13 mouse cellular contexts compared by ENCODE assay signal in genomic region chr17:7025257-7025656, GRCm38 (mm10). TPM values are rescaled to one million over a fixed set of nuclear protein-coding genes. Genes with fewer than 3 reads are reported as not detected.
DNase-seq lines count a peak whose midpoint lies in the region; ATAC-seq and TF ChIP-seq lines count a peak whose summit lies in the region.
"Not testable (repeated sequence)": the region's sequence is repeated elsewhere in the genome, so short reads cannot be mapped to it uniquely, and the experiment has no call there.
"Had no signal": no experiment of that assay in that cellular context is flagged by ENCODE, and none has a peak within 500 bp of the region (broad histone marks: within the 10 kb centered on the region; RNA-seq: fewer than 3 reads in every experiment).

Gm1604a (plus strand) TSS chr17:7025568.

- not testable (repeated sequence) for H3K4me3 ChIP-seq in embryonic facial prominence, embryonic 12.5 days; forebrain, postnatal 0 days (ENCODE audit: low read depth, low read length); hindbrain, embryonic 13.5 days; left cerebral cortex, adult 2 months; limb, embryonic 13.5 days; neural tube, embryonic 12.5 days

- H3K9me3 ChIP-seq in embryonic facial prominence, embryonic 12.5 days; forebrain, postnatal 0 days (ENCODE audit: low read length); hindbrain, embryonic 13.5 days; limb, embryonic 13.5 days; neural tube, embryonic 12.5 days: not testable (repeated sequence)

- H3K27me3 ChIP-seq in embryonic facial prominence, embryonic 12.5 days; forebrain, postnatal 0 days (ENCODE audit: insufficient read depth, low read length); hindbrain, embryonic 13.5 days; limb, embryonic 13.5 days; neural tube, embryonic 12.5 days (replicated peaks): not testable (repeated sequence)

- not testable (repeated sequence) for H3K4me2 ChIP-seq in embryonic facial prominence, embryonic 12.5 days (replicated peaks); forebrain, postnatal 0 days (ENCODE audit: low read depth); hindbrain, embryonic 13.5 days; neural tube, embryonic 12.5 days (replicated peaks)
- 0 out of 2 replicates have a peak within 1 kb of the TSS, but pooled peaks have one; percentile 25 for H3K4me2 ChIP-seq in limb, embryonic 13.5 days (replicated peaks)

- TF ChIP-seq CTCF in forebrain, postnatal 0 days (IDR thresholded peaks at IDR 0.05; ENCODE audit: low read depth); left cerebral cortex, adult 2 months (IDR thresholded peaks at IDR 0.05): not testable (repeated sequence)

- peak; percentile 64; the same call in 1 of the 2 replicates for ATAC-seq in embryonic facial prominence, embryonic 12.5 days (ENCODE audit: insufficient number of reproducible peaks, insufficient read depth, low FRiP score, low TSS enrichment)
- peak; percentile 89 for ATAC-seq in forebrain, postnatal 0 days
- peak; percentile 88 for ATAC-seq in hindbrain, embryonic 13.5 days (ENCODE audit: low FRiP score)
- peak; percentile 44; the same call in 1 of the 2 replicates for ATAC-seq in limb, embryonic 13.5 days (ENCODE audit: low FRiP score, low read depth)
- peak; percentile 83 for ATAC-seq in neural tube, embryonic 12.5 days (ENCODE audit: low FRiP score, low read depth)

- intact Hi-C loops in left cerebral cortex, adult 2 months (cut with DNase I), result not testable (repeated sequence)

- 15% methylated on average over 5 of the region's 14 CpGs for WGBS in embryonic facial prominence, embryonic 12.5 days
- WGBS in forebrain, postnatal 0 days, result 11% methylated on average over 4 of the region's 14 CpGs
- 0% methylated on average over 7 of the region's 14 CpGs for WGBS in hindbrain, embryonic 13.5 days
- WGBS in limb, embryonic 13.5 days, result 3% methylated on average over 5 of the region's 14 CpGs
- 1% methylated on average over 8 of the region's 14 CpGs for WGBS in neural tube, embryonic 12.5 days

- H3K9ac ChIP-seq in embryonic facial prominence, embryonic 12.5 days; forebrain, postnatal 0 days; hindbrain, embryonic 13.5 days; limb, embryonic 13.5 days; neural tube, embryonic 12.5 days: not testable (repeated sequence)

- not testable (repeated sequence) for H3K4me1 ChIP-seq in embryonic facial prominence, embryonic 12.5 days; forebrain, postnatal 0 days (ENCODE audit: insufficient read depth); hindbrain, embryonic 13.5 days (replicated peaks); limb, embryonic 13.5 days; neural tube, embryonic 12.5 days

- not testable (repeated sequence) for H3K27ac ChIP-seq in embryonic facial prominence, embryonic 12.5 days; forebrain, postnatal 0 days (ENCODE audit: low read depth, low read length); hindbrain, embryonic 13.5 days; left cerebral cortex, adult 2 months; limb, embryonic 13.5 days; neural tube, embryonic 12.5 days

- not testable (repeated sequence) for H3K36me3 ChIP-seq in embryonic facial prominence, embryonic 12.5 days; forebrain, postnatal 0 days (ENCODE audit: insufficient read depth); hindbrain, embryonic 13.5 days; limb, embryonic 13.5 days; neural tube, embryonic 12.5 days

- not testable (repeated sequence) for DNase-seq in forebrain, postnatal 0 days
- DNase-seq in layer of hippocampus, adult 11-12 months (ENCODE audit: low spot score), result peak; percentile 27
- DNase-seq in left cerebral cortex, adult 2 months (ENCODE audit: extremely low spot score in 1 of 2, low spot score in 2 of 2), result peak; percentile 27 to 46
- peak; percentile 42 for DNase-seq in right cerebral cortex, postnatal 25 days

RNA-seq across cellular contexts. Expression of gene Gm1604a, which starts in this region (rescaled TPM):
- not detected in 2 replicates for polyA plus RNA-seq in embryonic facial prominence, embryonic 12.5 days (2016; fragmentation: Nextera tagmentation; extraction: Ambion mirVana)
- not detected in 2 replicates for total RNA-seq in forebrain, postnatal 0 days (2014; rRNA removed)
- polyA plus RNA-seq in forebrain, postnatal 0 days (2015; fragmentation: Nextera tagmentation; extraction: Ambion mirVana), result 0.29 and 0.57 TPM in 2 replicates
- not detected in 2 replicates for polyA plus RNA-seq in hindbrain, embryonic 13.5 days (2015; fragmentation: Nextera tagmentation; extraction: Ambion mirVana)
- 1 to 10 TPM; 1.8 to 1.9 TPM for total RNA-seq in left cerebral cortex, adult 2 months (2021)
- not detected in 2 replicates for polyA plus RNA-seq in limb, embryonic 13.5 days (2015; fragmentation: Nextera tagmentation; extraction: Ambion mirVana)
- not detected in 2 replicates for polyA plus RNA-seq in neural tube, embryonic 12.5 days (2016; fragmentation: Nextera tagmentation; extraction: Ambion mirVana)
- total RNA-seq: ES-E14; heart, postnatal 4 days had no signal
- polyA plus RNA-seq: gonadal fat pad, adult 2 months; heart, embryonic 13.5 days; limb, embryonic 15.5 days had no signal

Comparison
In these comparisons a context has a peak if more than half of its experiments do, and no peak if none do; other contexts are left out.
1. Peak in ATAC-seq in embryonic facial prominence, embryonic 12.5 days; RNA of the gene not detected or under 1 TPM.
2. Peak in ATAC-seq in forebrain, postnatal 0 days; RNA of the gene not detected or under 1 TPM.
3. Peak in ATAC-seq in hindbrain, embryonic 13.5 days; RNA of the gene not detected or under 1 TPM.
4. Peak in ATAC-seq and H3K4me2 ChIP-seq in limb, embryonic 13.5 days; RNA of the gene not detected or under 1 TPM.
5. Peak in ATAC-seq in neural tube, embryonic 12.5 days; RNA of the gene not detected or under 1 TPM.